Mouse (Mus musculus) erythroblast, embryonic 14.5 days (primary cell): ENCODE measurements around the gene Csgalnact2. TPM values are rescaled to one million over a fixed set of nuclear protein-coding genes. Genes with fewer than 3 reads are reported as not detected.

Experiments
- H3K27me3 ChIP-seq: 2 replicates; pipeline ENCODE4 v1.6.1; 2012; ENCODE audit warnings: inconsistent platforms; ENCODE audit not compliant: control insufficient read depth
- H3K36me3 ChIP-seq: 2 replicates; pipeline ENCODE4 v1.6.1; 2012; ENCODE audit warnings: mild to moderate bottlenecking, inconsistent platforms; ENCODE audit not compliant: control insufficient read depth
- H3K4me1 ChIP-seq: 2 replicates; pipeline ENCODE4 v1.6.1; 2012; ENCODE audit warnings: inconsistent platforms; ENCODE audit not compliant: control insufficient read depth
- H3K4me3 ChIP-seq: replicated peaks from 2 replicates; pipeline ENCODE3; 2012; ENCODE audit warnings: moderate library complexity, mild to moderate bottlenecking, inconsistent platforms
- H3K9me3 ChIP-seq: 2 replicates; pipeline ENCODE4 v1.6.1; 2012; ENCODE audit warnings: low read length, inconsistent platforms, mixed read lengths; ENCODE audit not compliant: control insufficient read depth
- GATA1 ChIP-seq: IDR thresholded peaks from 2 replicates; pipeline ENCODE4 v1.6.1; 2012; ENCODE audit warnings: low read length, inconsistent platforms, mixed read lengths
- TAL1 ChIP-seq: IDR thresholded peaks from 3 replicates; pipeline ENCODE4 v1.6.1; 2012; ENCODE audit warnings: low read length, inconsistent platforms, mixed read lengths
- polyA plus RNA-seq: library from polyadenylated mRNA; stranded (reverse); fragments of >175 nt; gene quantifications from 2 replicates; pipeline ENCODE4 v1.2.3, GENCODE M21; 2012

Csgalnact2 gene
- polyA plus RNA-seq, 1 experiment: 0.08 TPM

DNA sequence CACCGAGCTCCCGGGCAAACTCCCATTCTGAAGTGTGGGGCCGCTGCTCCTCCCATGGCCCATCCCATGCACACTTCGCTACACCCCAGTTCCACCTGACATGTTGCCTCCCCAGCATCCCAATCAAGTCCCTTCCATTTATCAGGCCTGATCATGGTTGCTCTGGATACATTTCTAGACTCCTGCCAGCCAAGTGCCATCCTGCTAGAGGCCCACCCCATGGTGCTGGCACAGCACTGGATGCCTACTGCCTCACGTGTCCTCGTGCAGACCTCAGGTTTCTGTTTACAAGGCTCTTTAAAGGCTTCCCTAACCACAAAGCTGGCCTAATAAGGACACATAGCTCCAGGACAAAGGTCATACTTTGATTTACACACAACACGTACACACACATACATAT is 32.4 kb upstream of the Csgalnact2 start:
- no peak for TF ChIP-seq GATA1
- no peak for TF ChIP-seq TAL1
- Histone ChIP-seq H3K4me3 (no peak overlapping the region), H3K36me3 (no peaks in the 10 kb centered on the region), H3K4me1 (no peaks in the 10 kb centered on the region), H3K27me3 (no peaks in the 10 kb centered on the region), H3K9me3 (no peaks in the 10 kb centered on the region)

DNA sequence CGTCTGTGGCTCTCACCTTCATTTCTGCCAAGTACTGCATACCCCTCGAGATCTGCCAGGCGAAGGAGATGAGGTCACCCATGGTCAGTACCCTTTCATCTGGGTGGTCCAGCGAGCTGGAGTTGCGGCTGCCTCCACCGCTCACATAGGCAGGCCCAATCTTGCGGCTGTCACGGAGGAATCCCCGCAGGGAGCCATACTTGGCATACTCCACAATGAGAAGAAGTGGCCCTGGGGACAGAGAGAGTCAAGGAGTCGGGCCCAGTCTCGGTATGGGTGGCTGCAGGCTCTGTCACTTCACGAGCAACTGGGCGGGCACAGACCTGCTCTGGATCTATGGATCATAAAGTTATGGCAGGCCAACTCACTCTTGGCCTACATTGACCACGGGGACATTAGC is 29.2 kb upstream of the Csgalnact2 start:
- H3K9me3 ChIP-seq: no peaks in the 10 kb centered on the region
- H3K4me3 ChIP-seq: no peak overlapping the region
- no peaks in the 10 kb centered on the region for H3K4me1 ChIP-seq
- no peaks in the 10 kb centered on the region for H3K36me3 ChIP-seq
- TF ChIP-seq GATA1: no peak
- no peak for TF ChIP-seq TAL1
- no peaks in the 10 kb centered on the region for H3K27me3 ChIP-seq

- no peak for TF ChIP-seq TAL1
- TF ChIP-seq GATA1: no peak
- Histone ChIP-seq H3K36me3 (no peaks in the 10 kb centered on the region), H3K4me3 (no peak overlapping the region), H3K4me1 (no peaks in the 10 kb centered on the region), H3K27me3 (no peaks in the 10 kb centered on the region), H3K9me3 (no peaks in the 10 kb centered on the region)
Measured at GRCm38 (mm10) chr6:118167013-118167412, 28.1 kb upstream of the Csgalnact2 start.

- Histone ChIP-seq H3K4me1 (no peaks in the 10 kb centered on the region), H3K9me3 (no peaks in the 10 kb centered on the region), H3K27me3 (no peaks in the 10 kb centered on the region), H3K4me3 (no peak overlapping the region), H3K36me3 (no peaks in the 10 kb centered on the region)
- no peak for TF ChIP-seq GATA1
- no peak for TF ChIP-seq TAL1
Measured at GRCm38 (mm10) chr6:118165516-118165915, 26.6 kb upstream of the Csgalnact2 start.

DNA sequence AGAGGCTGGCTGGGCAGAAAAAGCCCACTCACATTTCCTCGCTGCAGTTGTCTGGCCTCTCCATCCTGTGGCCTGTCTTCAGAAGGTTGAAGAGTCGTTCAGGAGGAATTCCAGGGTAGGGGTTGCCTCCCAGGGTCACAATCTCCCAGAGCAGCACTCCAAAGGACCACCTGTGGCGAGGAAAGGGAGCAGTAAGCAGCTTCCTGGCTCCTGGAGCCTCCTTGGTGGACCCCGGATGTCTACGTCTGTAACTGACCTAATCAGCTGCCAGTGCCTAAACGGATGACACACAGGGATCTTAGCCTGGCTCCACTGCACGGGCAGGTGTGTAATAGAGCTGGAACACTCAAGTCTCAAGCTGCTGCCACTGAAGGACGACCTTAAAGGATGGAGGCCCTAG is 25.8 kb upstream of the Csgalnact2 start:
- Histone ChIP-seq H3K4me3 (no peak overlapping the region), H3K27me3 (no peaks in the 10 kb centered on the region), H3K9me3 (no peaks in the 10 kb centered on the region), H3K36me3 (no peaks in the 10 kb centered on the region), H3K4me1 (no peaks in the 10 kb centered on the region)
- TF ChIP-seq TAL1 (no peak), GATA1 (no peak)

GRCm38 (mm10) chr6:118163086-118163485 is 24.1 kb upstream of the Csgalnact2 start:
- H3K27me3 ChIP-seq: no peaks in the 10 kb centered on the region
- no peaks in the 10 kb centered on the region for H3K9me3 ChIP-seq
- H3K4me3 ChIP-seq: no peak overlapping the region
- H3K4me1 ChIP-seq: no peaks in the 10 kb centered on the region
- no peaks in the 10 kb centered on the region for H3K36me3 ChIP-seq
- no peak for TF ChIP-seq TAL1
- no peak for TF ChIP-seq GATA1

DNA sequence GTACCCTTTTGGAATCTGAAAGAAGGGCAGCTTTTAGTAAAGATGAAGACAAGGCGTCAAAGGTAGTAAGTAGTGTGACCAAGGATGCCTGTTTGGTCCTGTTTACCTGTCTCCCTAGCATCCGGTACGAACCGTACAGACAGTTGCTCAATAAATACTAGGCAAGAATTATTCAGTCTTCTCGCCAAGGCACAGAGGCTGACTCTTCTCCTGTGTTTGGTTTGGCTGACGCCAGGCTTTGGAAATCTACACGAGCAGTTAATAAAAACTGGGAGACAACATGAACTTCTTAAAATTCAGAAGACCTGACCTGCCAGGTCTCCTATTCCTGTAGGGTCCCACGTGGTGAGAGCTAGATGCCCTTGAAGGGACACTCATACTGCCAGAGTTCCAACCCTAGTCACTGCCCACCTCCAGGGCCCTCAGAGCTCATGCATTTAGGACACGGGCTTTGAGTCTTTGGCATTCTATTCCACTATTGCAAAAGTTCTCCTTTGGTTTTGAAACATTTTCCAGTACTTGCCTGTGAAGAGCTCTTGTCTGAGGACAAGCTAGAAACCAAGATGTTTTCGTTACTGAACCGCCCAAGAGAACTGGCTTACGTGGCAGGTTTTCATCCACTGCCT is 23.6 kb upstream of the Csgalnact2 start:
- H3K4me3 ChIP-seq: no peak overlapping the region
- H3K9me3 ChIP-seq: no peaks in the 10 kb centered on the region
- no peaks in the 10 kb centered on the region for H3K36me3 ChIP-seq

DNA sequence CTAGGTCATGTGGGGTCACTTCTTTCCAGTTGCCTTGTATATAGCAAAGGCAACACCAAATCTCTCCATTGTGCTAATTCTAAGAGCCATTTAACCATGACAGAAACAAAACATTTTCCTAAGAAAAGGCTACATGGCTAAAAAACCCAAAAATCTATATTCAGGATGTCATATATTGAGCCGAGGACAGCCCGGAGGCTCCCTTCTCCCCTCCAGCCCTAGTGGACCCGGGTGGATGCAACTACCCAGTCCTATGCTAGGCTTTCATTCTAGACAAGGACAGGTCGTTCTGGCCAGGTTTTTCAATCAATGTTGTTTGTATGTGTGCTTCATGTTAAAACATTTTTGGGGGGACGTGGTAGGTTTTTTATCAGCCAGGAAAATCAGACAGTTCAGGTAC is 14.2 kb upstream of the Csgalnact2 start:
- H3K27me3 ChIP-seq: no peaks in the 10 kb centered on the region
- TF ChIP-seq TAL1 (no peak), GATA1 (no peak)
- H3K4me3 ChIP-seq: no peak overlapping the region
- no peaks in the 10 kb centered on the region for H3K36me3 ChIP-seq
- H3K4me1 ChIP-seq: no peaks in the 10 kb centered on the region
- H3K9me3 ChIP-seq: no peaks in the 10 kb centered on the region

More for the DNA sequence above, 23.6 kb upstream of the Csgalnact2 start:
- TF ChIP-seq GATA1 (no peak), TAL1 (no peak)
- H3K4me1 ChIP-seq: no peaks in the 10 kb centered on the region
- no peaks in the 10 kb centered on the region for H3K27me3 ChIP-seq

DNA sequence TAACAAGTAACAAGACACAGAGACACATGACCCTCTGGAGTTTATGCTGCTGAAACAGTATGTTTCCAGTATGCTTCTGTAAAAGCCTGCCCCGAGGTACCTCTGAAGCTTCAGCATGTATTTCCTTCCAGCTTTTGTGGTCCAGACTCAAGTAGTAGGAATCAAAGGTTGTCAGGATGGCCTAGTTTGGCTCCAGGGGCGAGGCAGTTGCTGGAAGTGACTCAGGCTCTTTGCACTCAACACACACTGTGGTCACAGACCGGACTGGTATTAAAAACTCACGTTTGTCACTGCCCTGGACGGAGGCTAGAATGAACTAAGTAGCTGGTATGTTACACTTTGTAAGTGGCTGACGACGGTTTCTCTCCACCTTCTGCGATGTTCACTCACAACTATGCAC is 12.0 kb upstream of the Csgalnact2 start:
- Histone ChIP-seq H3K27me3 (no peaks in the 10 kb centered on the region), H3K36me3 (no peaks in the 10 kb centered on the region), H3K9me3 (no peaks in the 10 kb centered on the region), H3K4me3 (no peak overlapping the region), H3K4me1 (no peaks in the 10 kb centered on the region)
- no peak for TF ChIP-seq GATA1
- no peak for TF ChIP-seq TAL1

- Histone ChIP-seq H3K4me3 (no peak overlapping the region), H3K36me3 (no peaks in the 10 kb centered on the region), H3K27me3 (no peaks in the 10 kb centered on the region), H3K9me3 (no peaks in the 10 kb centered on the region), H3K4me1 (no peaks in the 10 kb centered on the region; the same call in 1 of the 2 replicates)
- no peak for TF ChIP-seq TAL1
- no peak for TF ChIP-seq GATA1
Measured at GRCm38 (mm10) chr6:118150538-118150937, 11.6 kb upstream of the Csgalnact2 start.
